Mouse (Mus musculus) heart, postnatal 10 days (tissue): Measurements from ENCODE around the gene Jph4. TPM values are rescaled to one million over a fixed set of nuclear protein-coding genes. Genes with fewer than 3 reads are reported as not detected.
A peak's percentile ranks its signal among the peaks of the same experiment; 100 is the strongest.

Source experiments
- DNase-seq, 2 experiments: peaks; one replicate each; pipeline ENCODE4 v3.0.0; 2021
- intact Hi-C: fragments of 180-260 bp; cut with DNase I; formaldehyde crosslinking; loops from one replicate; pipeline ENCODE4 v1.15.1; 2025
- total RNA-seq, 2 experiments: library from RNA; stranded (reverse); gene quantifications; 2 replicates each; pipeline ENCODE4 v1.2.3; 2021

The Jph4 gene
- total RNA-seq, 2 experiments from 2014 or later: 0.12 to 0.15 TPM

DNA sequence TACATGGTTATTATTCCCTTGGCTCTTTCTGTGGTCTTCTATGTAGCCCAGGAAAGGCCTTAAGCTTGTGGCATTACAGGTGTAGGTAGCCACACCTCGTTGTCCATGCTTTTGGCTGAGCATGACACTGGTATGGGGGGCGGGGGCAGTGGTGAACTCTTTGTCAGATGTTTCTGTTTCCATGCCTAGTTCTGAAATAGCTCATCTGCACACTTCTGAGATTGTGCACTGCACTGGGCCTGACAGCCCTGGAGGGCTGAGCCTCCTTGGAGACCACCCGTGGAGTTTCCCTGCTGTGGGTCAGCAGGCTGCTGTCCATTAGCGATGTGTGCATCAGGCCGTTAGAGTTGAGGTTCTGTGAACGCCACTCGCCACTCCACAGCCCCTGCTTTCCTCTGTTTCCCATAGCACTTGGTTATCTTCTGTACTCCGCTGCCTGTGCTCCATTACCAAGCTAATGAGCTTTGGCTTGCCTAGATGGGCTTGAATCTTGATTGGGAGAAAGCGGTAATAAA lies 20.1 kb downstream of the Jph4 start:
- DNase-seq: no peak
- intact Hi-C loops: loop anchor here (5.0 kb wide), 1 partner anchor 199 kb away; no protein-coding TSS in a partner anchor

DNA sequence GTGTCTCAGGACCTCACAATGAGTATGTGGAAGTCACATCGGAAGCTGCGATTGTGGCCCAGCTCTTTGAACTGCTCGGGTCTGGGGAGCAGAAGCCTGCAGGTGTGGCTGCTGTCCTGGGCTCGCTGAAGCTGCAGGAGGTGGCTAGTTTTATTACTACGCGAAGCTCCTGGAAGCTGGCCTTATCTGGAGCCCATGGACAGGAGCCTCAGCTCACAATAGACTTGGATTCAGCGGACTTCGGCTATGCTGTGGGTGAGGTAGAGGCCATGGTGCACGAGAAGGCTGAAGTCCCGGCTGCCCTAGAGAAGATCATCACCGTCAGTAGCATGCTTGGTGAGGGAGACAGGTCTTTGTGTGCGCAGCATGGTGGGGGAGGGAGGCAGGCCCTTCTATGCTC lies 21.1 kb downstream of the Jph4 start:
- intact Hi-C loops: loop anchor here (5.0 kb wide), 1 partner anchor 198 kb away; no protein-coding TSS in a partner anchor
- DNase-seq: no peak

DNA sequence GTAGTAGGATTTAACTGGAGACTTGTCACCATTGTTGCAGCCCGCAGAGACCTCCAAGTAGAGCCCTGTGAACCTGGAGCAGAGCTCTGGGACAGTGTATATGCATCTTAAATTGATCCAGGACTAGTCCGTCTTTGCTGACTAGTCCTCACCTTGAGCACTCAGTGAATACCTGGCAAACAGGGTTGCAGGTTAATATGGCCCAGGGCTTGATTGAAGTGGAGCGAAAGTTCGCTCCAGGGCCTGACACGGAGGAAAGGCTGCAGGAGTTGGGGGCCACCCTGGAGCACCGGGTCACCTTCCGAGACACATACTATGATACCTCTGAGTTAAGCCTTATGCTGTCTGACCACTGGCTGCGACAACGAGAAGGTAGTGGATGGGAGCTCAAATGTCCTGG lies 21.5 kb downstream of the Jph4 start:
- no peak for DNase-seq
- intact Hi-C loops: loop anchor here (5.0 kb wide), 1 partner anchor 198 kb away; no protein-coding TSS in a partner anchor

DNA sequence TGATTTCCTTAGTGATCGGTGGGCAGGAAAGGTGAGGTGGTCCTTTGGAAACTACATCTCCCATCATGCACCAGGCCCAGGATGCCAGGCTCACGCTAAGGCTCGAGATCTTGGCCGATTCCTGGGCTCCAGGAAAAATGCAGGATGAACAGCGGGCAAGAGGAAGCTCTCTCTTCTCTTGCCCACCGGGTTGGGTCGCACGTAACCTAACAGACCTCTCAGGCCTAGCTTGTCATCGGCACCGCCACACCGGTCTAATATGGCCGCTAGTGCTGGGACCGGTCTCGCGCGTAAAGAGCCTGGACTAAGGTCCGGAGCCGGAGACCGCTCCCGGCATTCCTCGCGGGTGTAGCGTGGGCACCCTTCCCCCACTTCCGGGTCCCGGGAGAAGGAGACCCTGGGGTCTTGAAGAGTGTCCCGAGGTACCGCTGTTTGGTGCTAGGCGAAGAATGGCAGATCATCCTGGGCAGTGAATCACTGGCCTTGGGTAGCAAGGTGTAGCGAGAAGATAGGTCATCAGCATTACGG lies 22.0 kb downstream of the Jph4 start, which contains the start of gene Thtpa:
Gene Thtpa (plus strand): TSS at position 81 of the 528 bp plus-strand sequence.
- DNase-seq: peak; percentile 81 to 85
- intact Hi-C loops: loop anchor here (5.0 kb wide), 1 partner anchor 197 kb away; no protein-coding TSS in a partner anchor

DNA sequence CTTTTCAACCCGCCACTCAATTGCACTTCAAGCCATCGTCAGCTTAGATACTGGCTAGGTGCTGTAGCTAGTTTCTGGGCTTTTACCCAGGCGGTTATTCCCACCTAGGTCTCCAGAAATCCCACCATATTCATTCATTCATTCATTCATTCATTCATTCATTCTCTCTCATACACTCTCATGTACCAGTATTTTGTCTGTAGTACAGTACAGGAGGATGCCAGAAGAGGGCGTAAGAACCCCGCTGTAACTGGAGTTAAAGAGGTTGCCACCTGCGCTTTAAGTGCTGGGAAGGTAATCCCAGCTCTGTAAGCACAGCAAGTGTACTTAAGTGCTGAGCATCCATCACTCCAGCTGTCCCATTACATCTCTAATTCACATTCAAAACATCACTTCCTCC lies 22.8 kb downstream of the Jph4 start:
- DNase-seq: no peak
- intact Hi-C loops: no loop called here

DNA sequence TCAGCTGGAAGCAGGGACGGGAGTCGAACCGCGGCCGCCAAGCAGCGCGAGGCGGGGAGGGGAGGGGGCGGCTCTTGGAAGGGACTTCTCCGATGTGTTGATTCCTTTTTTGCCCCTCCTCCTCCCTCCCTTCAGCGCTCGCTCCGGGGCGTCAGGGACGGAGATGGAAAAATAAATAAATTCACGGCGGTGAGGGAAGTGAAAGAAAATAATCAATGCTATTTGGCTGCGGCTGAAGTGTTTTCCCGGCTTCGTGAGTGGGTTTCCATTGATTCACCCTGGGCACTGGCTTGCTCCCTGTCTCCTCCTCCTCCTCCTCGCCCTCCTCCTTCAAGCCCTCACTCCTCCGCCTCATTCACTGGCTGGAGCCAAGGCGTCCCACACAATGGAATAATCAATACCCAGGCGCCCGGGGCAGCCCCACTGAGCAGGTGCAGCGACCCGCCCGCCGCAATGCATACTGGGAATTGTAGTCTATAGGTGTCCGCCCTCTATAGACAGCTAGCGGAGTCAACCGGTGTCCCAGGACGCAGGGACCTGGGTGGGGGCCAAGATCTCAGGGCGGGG lies 24.6 kb downstream of the Jph4 start, which contains the start of gene Zfhx2:
Gene Zfhx2 (minus strand): TSS at position 314 of the 567 bp plus-strand sequence.
- peak; percentile 91 to 92 for DNase-seq
- intact Hi-C loops: no loop called here

DNA sequence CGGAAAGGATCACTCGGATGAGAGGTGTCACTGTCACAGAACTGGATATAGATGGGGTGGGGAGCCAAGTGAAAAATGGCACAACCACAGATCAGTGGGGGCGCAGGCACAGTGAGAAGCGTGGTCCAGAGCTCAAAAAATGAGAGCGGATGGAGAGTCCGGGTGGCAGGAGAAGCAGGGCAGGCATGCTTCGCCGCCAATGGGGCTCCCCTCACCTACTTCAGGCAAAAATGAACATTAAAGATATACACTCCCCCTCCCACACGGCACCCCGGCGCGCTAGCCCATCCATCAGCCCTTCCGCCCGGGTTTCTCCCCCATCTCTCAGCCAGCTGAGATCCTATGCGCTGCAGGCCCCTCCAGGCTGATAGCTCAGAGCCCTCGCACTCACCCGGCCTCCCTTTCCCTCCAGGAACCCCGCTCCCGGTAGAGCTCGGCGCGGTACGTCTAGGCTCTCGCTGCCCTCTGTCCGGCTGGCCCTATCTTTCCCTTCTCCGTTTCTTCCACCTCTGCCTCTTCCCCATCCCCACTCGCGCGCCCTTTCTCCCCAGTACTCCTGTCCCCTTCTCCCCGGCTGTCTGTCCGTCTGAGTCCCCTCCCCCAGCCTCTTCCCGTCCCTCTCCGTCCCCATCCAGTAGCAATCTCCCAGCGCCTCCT lies 25.4 kb downstream of the Jph4 start:
- DNase-seq: no peak
- intact Hi-C loops: no loop called here

DNA sequence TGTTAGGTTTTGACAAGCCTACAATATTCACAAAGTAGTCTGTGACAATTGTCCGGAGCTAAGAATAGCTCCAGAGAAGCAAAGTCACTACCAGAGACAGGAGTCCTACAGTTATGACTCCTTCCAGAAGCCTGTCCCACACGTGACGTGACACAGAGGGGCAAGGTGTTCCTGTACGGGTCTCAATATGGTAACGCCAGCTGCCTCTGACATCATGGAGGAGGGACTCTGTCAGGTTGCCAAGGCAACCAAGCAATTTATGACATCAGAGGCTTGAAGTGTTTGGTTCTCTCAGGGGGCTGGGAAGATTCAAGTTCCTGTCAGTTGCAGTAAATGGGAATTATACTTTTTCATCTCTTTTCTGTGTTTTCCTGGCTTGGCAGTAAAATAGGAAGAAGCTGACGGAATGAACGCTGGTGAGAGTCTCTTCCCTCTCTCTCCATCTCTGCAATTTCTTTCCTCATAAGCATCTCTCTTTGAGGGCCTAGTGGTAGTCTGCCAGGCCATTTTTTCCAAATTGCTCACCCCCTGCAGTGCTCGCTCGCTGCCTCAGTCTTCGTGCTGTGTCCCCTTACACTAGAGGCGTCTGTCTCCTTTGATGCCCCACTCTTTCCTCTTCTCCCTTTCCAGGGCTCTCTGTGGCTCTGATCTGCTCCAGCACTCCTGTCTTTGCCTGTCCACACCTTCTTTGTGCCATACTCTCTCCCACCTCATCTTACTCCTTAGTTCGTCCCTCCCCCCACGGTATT lies 27.4 kb downstream of the Jph4 start:
- intact Hi-C loops: no loop called here
- peak in 1 of 2 experiments; percentile 37 for DNase-seq

DNA sequence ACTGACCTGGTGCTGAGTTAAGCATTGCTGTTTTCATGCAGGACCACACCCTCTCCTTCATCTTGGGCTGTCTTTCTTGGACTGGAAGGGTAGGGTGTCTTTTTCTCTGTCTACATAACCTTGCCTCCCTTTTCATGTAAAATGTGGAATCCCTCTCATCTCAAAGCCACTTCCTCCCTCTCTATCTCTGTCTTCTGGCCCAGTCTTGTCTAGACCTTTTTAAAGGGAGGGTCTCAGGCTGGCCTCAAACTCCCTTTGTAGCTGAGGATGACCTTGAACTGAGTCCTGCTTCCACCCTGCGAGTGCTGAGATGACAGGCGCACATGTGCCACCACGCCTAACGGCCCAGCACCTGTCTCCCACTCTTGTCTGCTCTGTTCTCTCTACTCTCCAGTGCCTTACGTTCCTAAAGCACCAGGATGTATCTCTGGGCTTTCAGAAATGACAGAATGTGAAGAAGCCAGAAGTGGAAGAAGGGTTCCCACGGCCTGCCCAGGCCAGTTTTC lies 30.7 kb downstream of the Jph4 start:
- no peak for DNase-seq
- intact Hi-C loops: no loop called here

DNA sequence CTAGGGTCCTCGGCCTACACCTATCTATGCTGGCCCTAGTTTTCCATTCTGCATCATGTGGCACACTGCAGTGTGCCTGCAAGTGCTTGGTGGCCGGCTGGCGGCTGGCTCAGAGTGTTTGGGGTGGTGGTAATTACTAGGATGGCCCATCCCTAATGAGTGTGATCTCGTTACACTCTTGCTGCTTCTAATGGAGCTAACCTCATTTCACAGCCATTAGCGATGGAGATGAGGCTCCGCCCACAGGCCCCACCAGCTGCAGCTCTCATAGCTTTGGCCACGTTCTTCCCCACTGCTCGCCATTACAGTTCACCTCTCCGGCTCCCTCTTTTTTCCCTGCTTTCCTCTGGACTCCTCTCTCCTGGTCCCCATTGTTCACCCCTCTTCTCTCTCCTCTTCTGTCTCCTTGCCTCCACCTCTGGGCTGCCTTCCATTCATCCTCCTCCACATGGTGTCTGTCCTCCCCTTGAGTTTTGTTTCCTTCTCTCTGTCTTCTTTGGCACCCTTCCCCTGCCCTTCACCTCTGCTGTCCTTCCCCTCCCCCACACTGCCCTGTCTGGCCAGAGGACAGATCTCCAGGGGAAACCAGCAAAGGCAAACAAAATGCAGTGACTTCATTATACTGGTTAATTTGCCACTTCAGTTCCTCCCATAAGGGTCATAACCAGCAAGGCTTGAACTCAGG lies 31.3 kb downstream of the Jph4 start:
- peak in 1 of 2 experiments; percentile 11 for DNase-seq
- intact Hi-C loops: no loop called here

DNA sequence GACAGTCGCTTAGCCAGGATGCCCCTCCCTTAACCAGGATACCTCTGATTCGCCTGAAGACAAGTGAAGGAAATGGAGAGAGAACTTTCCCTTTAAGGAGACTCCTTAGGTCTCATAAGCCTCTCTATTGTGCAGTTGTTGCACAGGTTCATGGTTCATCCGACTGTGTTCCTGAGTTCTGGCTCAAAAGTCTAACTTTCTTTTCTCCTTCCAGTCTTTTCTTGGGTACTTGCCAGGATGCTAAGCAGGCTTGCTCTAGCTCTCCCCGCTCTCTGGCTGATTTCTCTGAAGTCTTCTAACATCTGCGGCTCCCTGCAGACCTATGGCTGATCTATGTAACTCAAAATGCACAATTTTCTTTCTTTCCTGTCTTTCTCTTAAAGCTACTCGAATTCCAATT lies 33.3 kb downstream of the Jph4 start:
- DNase-seq: no peak
- intact Hi-C loops: no loop called here

DNA sequence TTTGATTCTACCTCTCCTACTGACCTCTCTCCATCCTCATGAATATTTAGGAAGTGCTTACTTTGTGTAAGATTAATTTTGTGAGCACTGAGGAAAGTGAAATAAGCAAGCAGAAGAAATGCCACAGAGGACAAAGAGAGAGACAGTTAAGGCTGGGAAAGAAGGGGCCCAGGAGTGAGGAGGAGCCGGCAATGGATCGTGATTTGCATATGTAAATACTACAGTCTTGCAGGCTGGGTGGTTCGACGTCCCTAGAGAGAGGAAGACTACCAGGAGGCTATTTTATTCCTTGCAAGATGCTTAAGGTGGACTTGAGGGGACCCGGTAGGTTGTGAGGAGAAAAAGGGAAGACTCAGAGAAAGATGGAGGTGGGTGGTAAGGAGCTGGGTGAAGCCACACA lies 35.6 kb downstream of the Jph4 start:
- no peak for DNase-seq
- intact Hi-C loops: no loop called here

DNA sequence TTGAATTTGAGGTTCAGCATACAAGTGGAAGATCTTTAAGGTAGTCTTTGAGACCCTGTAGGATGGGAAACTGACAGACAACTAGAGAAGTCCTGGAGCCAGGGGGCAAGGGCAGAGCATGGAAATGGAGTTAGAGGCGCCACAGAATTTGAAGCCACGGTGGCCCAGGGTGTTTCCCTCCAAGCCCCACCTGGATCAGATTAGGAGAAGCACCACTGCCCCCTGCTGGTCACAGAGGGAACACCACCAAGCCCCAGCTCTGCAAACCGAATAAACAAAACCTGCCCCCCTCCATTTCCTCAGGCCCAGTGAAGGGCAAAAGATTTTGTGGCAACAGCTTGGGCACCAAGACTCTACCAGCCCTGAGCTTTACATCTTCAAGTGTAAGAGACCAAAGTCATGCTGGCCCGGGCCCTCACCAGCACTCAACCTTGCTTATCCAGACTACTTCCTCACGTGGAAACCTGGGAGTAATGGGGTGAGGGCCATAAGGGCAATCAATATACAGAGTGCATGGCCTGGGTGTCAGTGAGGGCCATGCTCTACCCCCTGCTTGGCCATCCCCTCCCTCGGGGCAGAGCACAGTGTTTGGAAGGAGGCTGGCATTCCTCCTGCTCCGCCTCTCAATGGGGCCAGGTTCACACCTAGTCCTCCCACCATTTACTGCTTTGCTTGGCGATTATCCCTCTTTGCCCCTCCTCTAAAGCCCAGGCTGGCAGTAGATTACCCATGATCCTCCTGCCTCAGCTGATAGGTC lies 37.3 kb downstream of the Jph4 start:
- DNase-seq: peak; percentile 67 to 80
- intact Hi-C loops: loop anchor here (1.0 to 2.0 kb wide), 2 partner anchors 21 to 55 kb away; no protein-coding TSS in a partner anchor

DNA sequence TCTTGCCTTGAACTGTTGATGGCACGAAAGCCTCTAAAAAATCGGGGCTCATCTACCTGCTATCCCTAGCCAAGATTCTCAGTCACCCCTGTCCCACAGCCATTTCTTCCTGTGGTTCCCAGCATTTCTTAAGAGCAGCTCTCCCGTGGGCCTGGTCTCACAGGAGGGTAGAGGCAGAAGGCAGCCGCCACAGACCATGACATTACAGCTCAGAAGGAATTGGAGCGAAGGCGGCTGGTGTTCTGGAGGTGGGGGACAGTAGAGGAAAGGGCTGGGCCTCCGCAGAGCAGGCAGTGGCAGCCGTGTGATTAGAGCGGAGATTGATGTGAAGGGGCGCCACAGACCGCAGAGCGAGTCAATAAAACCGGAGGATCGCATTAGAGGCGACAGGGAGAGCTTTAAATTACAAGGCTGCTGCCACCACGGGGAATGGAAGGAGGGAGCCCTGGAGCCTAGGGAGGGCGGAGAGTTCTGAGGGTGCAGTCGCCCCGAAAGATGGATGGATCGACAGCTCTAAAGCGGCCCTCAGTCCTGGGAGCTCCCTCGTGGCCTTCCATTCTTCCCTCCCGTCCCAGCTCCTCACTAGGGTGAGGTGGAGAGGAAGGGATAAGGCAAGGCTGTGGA lies 38.3 kb downstream of the Jph4 start:
- intact Hi-C loops: loop anchor here (2.0 kb wide), 1 partner anchor 22 kb away; no protein-coding TSS in a partner anchor
- no peak for DNase-seq

DNA sequence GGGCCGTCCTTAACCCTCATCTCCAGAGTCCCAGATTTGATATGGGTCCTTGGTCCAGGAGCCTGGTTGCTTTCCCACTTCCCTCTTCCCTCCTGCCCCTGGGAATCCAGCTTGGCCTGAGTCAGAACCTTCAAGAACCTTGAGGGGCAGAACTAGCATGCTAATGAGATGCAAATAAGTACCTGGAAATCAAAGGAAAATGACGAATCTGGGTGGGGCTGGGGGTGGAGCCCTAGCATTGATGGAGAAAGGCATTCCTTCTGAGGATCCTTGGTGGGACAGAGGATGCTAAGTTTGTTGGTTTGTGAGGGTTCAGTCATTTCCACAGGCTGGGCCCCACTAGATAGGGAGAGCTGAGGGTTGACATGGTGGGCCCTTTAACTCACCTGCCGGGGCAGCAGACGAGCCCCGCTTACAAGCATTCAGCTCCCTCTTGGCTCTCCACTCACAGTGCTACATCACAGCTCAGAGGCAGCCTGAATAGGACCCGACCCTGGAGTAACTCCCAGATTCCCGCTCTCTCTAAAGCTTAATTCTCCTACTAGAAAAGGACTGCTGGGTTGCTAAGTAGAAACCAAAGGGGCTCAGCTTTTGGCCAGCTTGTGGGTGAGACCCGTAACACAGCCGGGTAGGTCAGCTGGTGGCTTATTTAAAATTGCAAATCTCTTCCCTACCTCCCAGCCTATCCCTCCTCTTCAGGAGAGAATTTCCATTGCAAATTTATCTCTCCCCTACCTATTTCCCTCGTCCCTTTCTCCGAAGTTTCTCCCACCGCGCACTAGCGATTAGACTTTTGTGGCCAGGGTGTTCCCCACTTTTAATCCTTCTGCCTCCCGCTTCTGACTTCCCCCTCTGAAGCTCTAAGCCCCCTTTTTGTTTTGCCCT lies 39.0 kb downstream of the Jph4 start:
- intact Hi-C loops: loop anchor here (2.0 kb wide), 1 partner anchor 23 kb away; no protein-coding TSS in a partner anchor
- no peak for DNase-seq

DNA sequence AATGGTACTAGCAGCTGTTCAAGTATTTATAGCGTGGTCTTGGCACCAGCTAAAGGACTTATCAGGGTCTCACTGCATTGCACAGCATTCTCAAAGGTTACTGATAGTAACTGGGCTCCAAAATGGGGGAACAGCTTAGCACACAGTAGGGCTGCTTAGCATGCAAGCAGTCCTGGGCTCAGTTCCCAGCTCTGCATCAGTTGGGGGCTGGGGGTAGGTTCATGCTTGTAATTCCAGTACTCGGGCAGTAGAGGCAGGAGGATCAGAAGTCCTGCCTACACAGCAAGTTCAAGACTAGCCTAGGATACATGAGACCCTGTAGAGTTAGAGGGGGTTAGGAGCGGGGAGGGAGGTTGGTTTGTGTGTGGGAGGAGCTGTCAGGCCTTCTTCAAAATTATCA lies 39.8 kb downstream of the Jph4 start:
- intact Hi-C loops: no loop called here
- DNase-seq: no peak

DNA sequence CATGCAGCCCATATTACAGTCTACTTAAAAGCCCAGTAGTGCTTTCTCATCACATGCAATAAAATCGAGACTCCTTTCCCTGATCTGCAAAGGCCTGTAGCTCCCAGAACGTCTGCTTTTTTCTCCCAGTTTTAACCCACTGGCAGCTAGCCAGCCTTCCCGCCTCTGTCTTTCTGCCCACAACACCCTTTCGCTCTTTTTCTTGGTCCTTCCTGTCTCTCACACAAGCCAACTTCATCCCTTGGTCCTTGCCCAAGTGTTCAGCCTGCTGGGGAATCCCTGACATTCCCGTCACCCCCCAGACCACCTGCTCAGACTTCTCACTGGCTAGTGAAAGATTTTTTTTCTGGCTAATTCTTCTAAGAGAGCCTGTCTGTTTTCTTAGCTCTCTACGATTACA lies 40.5 kb downstream of the Jph4 start:
- peak; percentile 26 to 54 for DNase-seq
- intact Hi-C loops: no loop called here

DNA sequence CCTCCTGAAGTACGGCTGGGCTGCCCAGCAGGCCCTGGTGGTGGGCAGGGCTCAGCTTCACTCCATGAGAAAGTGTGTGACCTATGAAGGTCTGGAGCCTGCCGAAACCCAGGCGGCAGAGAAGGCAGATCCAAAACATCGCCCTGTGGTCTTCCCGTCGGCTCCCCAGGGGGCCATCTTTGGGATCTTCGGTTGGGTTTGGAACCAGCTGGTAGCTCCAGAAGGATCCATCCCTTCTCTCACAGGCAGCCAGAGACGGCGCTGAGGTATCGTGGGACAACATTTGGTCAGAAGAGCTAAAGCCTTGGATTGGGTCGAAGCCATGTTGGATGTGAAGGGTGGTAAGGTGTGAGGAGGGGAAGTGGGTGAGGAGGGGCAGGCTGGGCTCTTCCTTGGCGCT lies 42.3 kb downstream of the Jph4 start:
- intact Hi-C loops: no loop called here
- DNase-seq: no peak
